Mouse (Mus musculus): ENCODE data around the gene Fam214b.
A peak's percentile ranks its signal among the peaks of the same experiment; 100 is the strongest.

Fam214b gene

GRCm38 (mm10) chr4:43045659-43046302, at the start of gene Fam214b:
Gene Fam214b, minus strand, starts transcription at chr4:43046220.
- DNase-seq (ENCODE audit: low read depth), result peak; percentile 97

- DNase-seq (ENCODE audit: low read depth), result no peak
Measured at GRCm38 (mm10) chr4:43091183-43091582, 45.2 kb upstream of the Fam214b start.

- peak; percentile 32 for DNase-seq (ENCODE audit: low read depth)
Measured at GRCm38 (mm10) chr4:43089950-43090349, 43.9 kb upstream of the Fam214b start.

GRCm38 (mm10) chr4:43082458-43082857, 36.4 kb upstream of the Fam214b start:
- DNase-seq (ENCODE audit: low read depth), result no peak

GRCm38 (mm10) chr4:43078071-43078718, 32.2 kb upstream of the Fam214b start:
- DNase-seq (ENCODE audit: low read depth), result no peak

- no peak for DNase-seq (ENCODE audit: low read depth)
Measured at GRCm38 (mm10) chr4:43074923-43075322, 28.9 kb upstream of the Fam214b start.

GRCm38 (mm10) chr4:43065471-43065870, 19.5 kb upstream of the Fam214b start:
- peak; percentile 21 for DNase-seq (ENCODE audit: low read depth)

- no peak for DNase-seq (ENCODE audit: low read depth)
Measured at GRCm38 (mm10) chr4:43060286-43060685, 14.3 kb upstream of the Fam214b start.

GRCm38 (mm10) chr4:43059697-43060096, 13.7 kb upstream of the Fam214b start:
- no peak for DNase-seq (ENCODE audit: low read depth)

GRCm38 (mm10) chr4:43058753-43059654, 13.0 kb upstream of the Fam214b start, which contains the start of gene Unc13b:
Gene Unc13b, plus strand, starts transcription at chr4:43058953.
- DNase-seq (ENCODE audit: low read depth), result no peak

- no peak for DNase-seq (ENCODE audit: low read depth)
Measured at GRCm38 (mm10) chr4:43058392-43058752, 12.4 kb upstream of the Fam214b start.

GRCm38 (mm10) chr4:43057654-43058053, 11.6 kb upstream of the Fam214b start:
- no peak for DNase-seq (ENCODE audit: low read depth)

GRCm38 (mm10) chr4:43052627-43053026, 6.6 kb upstream of the Fam214b start:
- peak; percentile 75 for DNase-seq (ENCODE audit: low read depth)

- peak; percentile 93 for DNase-seq (ENCODE audit: low read depth)
Measured at GRCm38 (mm10) chr4:43047231-43047630, 1.2 kb upstream of the Fam214b start.

- DNase-seq (ENCODE audit: low read depth), result no peak
Measured at GRCm38 (mm10) chr4:43046607-43047006, 587 bp upstream of the Fam214b start.

- DNase-seq (ENCODE audit: low read depth), result no peak
Measured at GRCm38 (mm10) chr4:43045285-43045658, 748 bp downstream of the Fam214b start.

- peak; percentile 79 for DNase-seq (ENCODE audit: low read depth)
Measured at GRCm38 (mm10) chr4:43044673-43045072, 1.3 kb downstream of the Fam214b start.

GRCm38 (mm10) chr4:43043644-43044357, 2.2 kb downstream of the Fam214b start:
- peak; percentile 84 for DNase-seq (ENCODE audit: low read depth)

- DNase-seq (ENCODE audit: low read depth), result peak; percentile 47
Measured at GRCm38 (mm10) chr4:43040881-43041547, 5.0 kb downstream of the Fam214b start.

GRCm38 (mm10) chr4:43040114-43040572, 5.9 kb downstream of the Fam214b start:
- peak; percentile 99 for DNase-seq (ENCODE audit: low read depth)

GRCm38 (mm10) chr4:43039609-43040008, 6.4 kb downstream of the Fam214b start:
- DNase-seq (ENCODE audit: low read depth), result no peak
